Mouse (Mus musculus): ENCODE data around the gene Cdhr5.

The Cdhr5 gene

DNA sequence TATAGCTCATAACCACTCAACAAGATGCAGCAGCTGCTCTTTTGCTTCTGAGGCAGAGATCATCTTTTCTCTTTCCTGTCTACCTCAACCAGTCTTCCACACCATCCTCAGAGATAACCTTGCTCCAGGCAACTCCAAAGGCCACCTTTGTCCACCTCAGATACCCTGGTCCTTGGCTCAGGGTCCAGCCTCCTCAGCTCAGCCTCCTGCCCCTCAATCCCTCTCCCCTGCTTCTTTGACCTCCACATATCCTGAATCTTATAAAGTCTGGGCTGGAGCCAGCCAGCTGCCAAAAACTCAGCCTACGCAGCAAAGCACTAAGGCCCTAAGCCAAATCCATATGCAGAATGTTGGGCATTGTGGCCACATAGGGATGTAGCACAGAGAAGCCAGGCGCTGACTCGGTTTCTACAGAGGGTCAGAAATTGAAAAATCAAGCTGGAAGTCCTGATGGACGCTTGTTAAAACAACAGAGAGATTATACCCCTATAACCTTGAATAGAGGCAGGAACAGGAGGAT, 53.8 kb downstream of the Cdhr5 start:
- no peak for DNase-seq (ENCODE audit: low read depth, low spot score)

DNA sequence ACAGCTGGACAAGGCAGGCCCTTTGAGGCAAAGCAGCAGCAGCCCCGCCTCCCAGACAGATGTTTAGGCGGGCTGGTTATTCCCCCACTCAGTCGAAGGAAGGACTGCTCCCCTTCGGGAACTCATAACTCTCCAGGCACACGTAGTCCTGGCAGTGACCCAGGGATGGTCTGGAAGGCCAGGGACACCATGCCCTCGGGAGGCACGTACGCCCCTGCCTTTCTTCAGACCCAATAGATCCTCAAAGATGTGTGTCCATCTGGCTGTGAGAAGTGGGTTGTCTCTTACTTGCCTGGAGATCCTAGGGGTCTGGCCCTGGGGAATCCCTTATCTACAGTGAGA, 54.5 kb downstream of the Cdhr5 start:
- no peak for DNase-seq (ENCODE audit: low read depth, low spot score)

DNA sequence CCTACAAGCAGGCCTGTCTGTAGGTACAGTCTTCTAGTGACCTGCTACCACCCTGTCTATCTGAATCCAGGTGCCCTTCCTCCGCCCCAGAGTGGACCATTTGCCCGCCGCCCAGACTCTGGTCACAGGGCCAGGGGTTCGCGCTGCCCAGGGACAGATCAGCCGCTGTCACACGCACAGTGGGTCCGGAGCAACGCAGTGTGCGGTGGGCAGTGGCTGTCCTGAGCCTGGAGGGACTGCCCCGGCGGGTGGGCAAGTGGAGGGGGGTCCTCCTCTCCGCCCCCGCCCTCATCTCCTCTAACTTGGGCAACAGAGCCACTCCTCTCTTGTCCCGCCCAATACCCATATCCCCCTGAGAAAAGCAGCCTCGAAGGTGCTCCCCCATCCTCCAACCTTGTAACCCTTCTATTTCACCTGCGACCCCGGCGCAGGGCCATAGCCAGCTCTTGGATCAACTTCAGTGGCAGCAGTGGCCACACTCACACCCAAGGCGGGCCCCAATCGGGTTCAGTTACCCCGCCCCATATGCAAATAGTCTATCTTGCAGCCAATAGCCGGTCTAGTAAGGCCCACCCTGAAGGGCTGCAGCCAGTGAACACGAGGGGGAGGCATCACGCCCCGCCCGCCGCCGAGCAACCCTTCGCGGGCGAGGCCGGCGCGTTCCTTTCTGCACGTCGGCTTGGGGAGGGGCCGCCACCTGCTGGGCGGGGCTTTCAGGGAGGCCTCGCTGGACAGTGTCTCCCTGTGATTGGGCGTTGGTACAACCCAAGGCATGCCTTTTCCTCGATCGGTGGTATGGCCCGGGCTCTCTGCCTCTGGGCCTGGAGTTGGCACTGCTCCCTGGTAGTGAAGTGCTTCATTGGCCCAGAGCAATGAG, 55.1 kb downstream of the Cdhr5 start:
- peak; percentile 91 for DNase-seq (ENCODE audit: low read depth, low spot score)

DNA sequence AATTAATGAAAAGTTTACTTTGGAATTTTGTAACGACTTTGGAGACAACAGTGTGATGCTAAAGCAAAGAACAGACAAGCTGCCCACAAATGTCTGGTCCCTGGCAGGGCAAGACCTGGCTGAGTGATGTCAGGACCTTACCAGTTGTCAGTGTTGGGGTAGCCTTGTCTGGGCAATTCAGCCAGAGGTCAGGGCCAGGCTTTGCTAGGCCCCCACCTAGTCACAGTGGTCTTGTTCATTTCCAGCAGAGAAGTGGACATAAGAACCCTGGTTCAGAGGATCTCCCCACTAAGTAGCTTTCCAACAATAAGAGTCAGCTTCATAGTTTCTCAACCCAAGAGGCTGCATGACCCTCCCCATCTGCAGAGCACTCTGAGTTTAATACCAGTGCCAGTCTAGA, 56.2 kb downstream of the Cdhr5 start:
- no peak for DNase-seq (ENCODE audit: low read depth, low spot score)

DNA sequence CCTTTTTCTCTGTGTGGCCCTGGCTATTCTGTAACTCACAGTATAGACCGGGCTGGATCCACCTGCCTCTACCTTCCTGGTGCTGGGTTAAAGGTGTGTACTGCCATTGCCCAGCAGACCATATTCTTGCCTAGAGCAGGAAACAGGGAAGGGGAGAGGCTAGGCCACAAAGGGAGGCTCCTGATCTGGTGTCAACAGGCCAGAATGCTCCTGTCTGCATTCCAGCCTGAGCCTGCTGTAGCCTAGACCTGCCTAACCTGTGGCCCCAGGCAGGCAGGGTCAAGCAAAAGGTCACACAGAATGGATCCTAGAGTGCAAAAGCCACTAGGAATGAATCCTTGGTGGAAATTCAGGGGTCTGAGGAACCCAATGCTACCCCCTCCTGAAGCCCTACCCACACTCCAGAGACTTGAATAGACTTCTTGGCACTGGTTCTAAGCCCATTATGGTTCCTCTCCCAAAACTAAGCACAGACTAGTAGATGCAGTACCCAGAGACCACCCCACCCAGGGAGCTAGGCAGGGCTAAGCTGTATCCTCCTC, 57.0 kb downstream of the Cdhr5 start:
- DNase-seq (ENCODE audit: low read depth, low spot score): no peak

All from skeletal muscle tissue, adult 2 months (tissue).